Mouse (Mus musculus): Measurements from ENCODE around the gene Ctsa.

Gene Ctsa

GRCm38 (mm10) chr2:164879228-164879567 is 46.5 kb downstream of the Ctsa start, which contains the start of gene Pcif1:
Gene Pcif1 (plus strand): TSS chr2:164879304.
- DNase-seq = peak; percentile 98

GRCm38 (mm10) chr2:164879568-164880277 is 47.0 kb downstream of the Ctsa start:
- peak; percentile 97 for DNase-seq

GRCm38 (mm10) chr2:164882619-164883018 is 49.9 kb downstream of the Ctsa start:
- peak in 1 of 2 experiments; percentile 11 for DNase-seq

GRCm38 (mm10) chr2:164885788-164886187 is 53.1 kb downstream of the Ctsa start:
- peak; percentile 93 to 96 for DNase-seq

- DNase-seq = no peak
Measured at GRCm38 (mm10) chr2:164886617-164887016, 53.9 kb downstream of the Ctsa start.

- DNase-seq = peak in 1 of 2 experiments; percentile 39
Measured at GRCm38 (mm10) chr2:164888996-164889395, 56.3 kb downstream of the Ctsa start.

GRCm38 (mm10) chr2:164889960-164890359 is 57.3 kb downstream of the Ctsa start:
- no peak for DNase-seq

All from cerebellum, postnatal 14 days (tissue).